Mouse (Mus musculus): ENCODE data around the gene Atp13a3. TPM values are rescaled to one million over a fixed set of nuclear protein-coding genes. Genes with fewer than 3 reads are reported as not detected.
A peak's percentile ranks its signal among the peaks of the same experiment; 100 is the strongest.

Gene Atp13a3
- polyA plus RNA-seq, 1 experiment from 2014 or later = 22.0 TPM

GRCm38 (mm10) chr16:30443411-30443810 is 37.6 kb upstream of the Atp13a3 start:
- no peaks in the 10 kb centered on the region for H3K9me3 ChIP-seq (ENCODE audit: control insufficient read depth)
- ATAC-seq = 0 out of 2 replicates have a peak, but pooled peaks have one; percentile 11
- no peak overlapping the region for H3K4me2 ChIP-seq (replicated peaks; ENCODE audit: low read depth)
- TF ChIP-seq CTCF (IDR thresholded peaks at IDR 0.05; ENCODE audit: low read depth) = no peak
- H3K27me3 ChIP-seq (replicated peaks; ENCODE audit: control insufficient read depth, insufficient read depth, low read length) = no peaks in the 10 kb centered on the region
- WGBS = 49% methylated on average over 8 of the region's 8 CpGs
- no peak overlapping the region for H3K27ac ChIP-seq (ENCODE audit: low read depth, low read length)
- H3K4me3 ChIP-seq (ENCODE audit: low read depth, low read length) = no peak overlapping the region
- H3K36me3 ChIP-seq (ENCODE audit: control insufficient read depth, insufficient read depth) = no peaks in the 10 kb centered on the region
- H3K9ac ChIP-seq (ENCODE audit: low read depth, low read length) = no peak overlapping the region
- no peaks in the 10 kb centered on the region for H3K4me1 ChIP-seq (replicated peaks; ENCODE audit: control insufficient read depth, insufficient read depth, low read length)

- Histone ChIP-seq H3K4me3 (ENCODE audit: low read depth, low read length) (no peak overlapping the region), H3K9me3 (ENCODE audit: control insufficient read depth) (no peaks in the 10 kb centered on the region), H3K9ac (ENCODE audit: low read depth, low read length) (no peak overlapping the region), H3K4me2 (replicated peaks; ENCODE audit: low read depth) (no peak overlapping the region), H3K36me3 (ENCODE audit: control insufficient read depth, insufficient read depth) (no peaks in the 10 kb centered on the region), H3K4me1 (replicated peaks; ENCODE audit: control insufficient read depth, insufficient read depth, low read length) (no peaks in the 10 kb centered on the region), H3K27ac (ENCODE audit: low read depth, low read length) (no peak overlapping the region), H3K27me3 (replicated peaks; ENCODE audit: control insufficient read depth, insufficient read depth, low read length) (no peaks in the 10 kb centered on the region)
- no peak for ATAC-seq
- no peak for TF ChIP-seq CTCF (IDR thresholded peaks at IDR 0.05; ENCODE audit: low read depth)
- 72% methylated on average over 2 of the region's 2 CpGs for WGBS
These were observed 36.7 kb upstream of the Atp13a3 start for GRCm38 (mm10) chr16:30442451-30442850.

GRCm38 (mm10) chr16:30441409-30441808 is 35.6 kb upstream of the Atp13a3 start:
- Histone ChIP-seq H3K4me2 (replicated peaks; ENCODE audit: low read depth) (no peak overlapping the region), H3K27me3 (replicated peaks; ENCODE audit: control insufficient read depth, insufficient read depth, low read length) (no peaks in the 10 kb centered on the region), H3K4me3 (ENCODE audit: low read depth, low read length) (no peak overlapping the region), H3K27ac (ENCODE audit: low read depth, low read length) (no peak overlapping the region; the same call in 1 of the 2 replicates), H3K4me1 (replicated peaks; ENCODE audit: control insufficient read depth, insufficient read depth, low read length) (no peaks in the 10 kb centered on the region), H3K36me3 (ENCODE audit: control insufficient read depth, insufficient read depth) (no peaks in the 10 kb centered on the region), H3K9me3 (ENCODE audit: control insufficient read depth) (no peaks in the 10 kb centered on the region), H3K9ac (ENCODE audit: low read depth, low read length) (no peak overlapping the region)
- 43% methylated on average over 4 of the region's 4 CpGs for WGBS
- no peak for TF ChIP-seq CTCF (IDR thresholded peaks at IDR 0.05; ENCODE audit: low read depth)
- peak; percentile 78 for ATAC-seq

- Histone ChIP-seq H3K4me3 (ENCODE audit: low read depth, low read length) (no peak overlapping the region), H3K9ac (ENCODE audit: low read depth, low read length) (no peak overlapping the region), H3K36me3 (ENCODE audit: control insufficient read depth, insufficient read depth) (no peaks in the 10 kb centered on the region), H3K27me3 (replicated peaks; ENCODE audit: control insufficient read depth, insufficient read depth, low read length) (no peaks in the 10 kb centered on the region), H3K27ac (ENCODE audit: low read depth, low read length) (no peak overlapping the region), H3K9me3 (ENCODE audit: control insufficient read depth) (no peaks in the 10 kb centered on the region), H3K4me1 (replicated peaks; ENCODE audit: control insufficient read depth, insufficient read depth, low read length) (no peaks in the 10 kb centered on the region), H3K4me2 (replicated peaks; ENCODE audit: low read depth) (no peak overlapping the region)
- TF ChIP-seq CTCF (IDR thresholded peaks at IDR 0.05; ENCODE audit: low read depth) = no peak
- ATAC-seq = no peak
- WGBS = 79% methylated on average over 5 of the region's 5 CpGs
These were observed 34.1 kb upstream of the Atp13a3 start for GRCm38 (mm10) chr16:30439841-30440240.

GRCm38 (mm10) chr16:30439411-30439810 is 33.6 kb upstream of the Atp13a3 start:
- Histone ChIP-seq H3K4me1 (replicated peaks; ENCODE audit: control insufficient read depth, insufficient read depth, low read length) (no peaks in the 10 kb centered on the region), H3K27ac (ENCODE audit: low read depth, low read length) (no peak overlapping the region), H3K27me3 (replicated peaks; ENCODE audit: control insufficient read depth, insufficient read depth, low read length) (no peaks in the 10 kb centered on the region), H3K4me2 (replicated peaks; ENCODE audit: low read depth) (no peak overlapping the region), H3K9ac (ENCODE audit: low read depth, low read length) (no peak overlapping the region), H3K36me3 (ENCODE audit: control insufficient read depth, insufficient read depth) (no peaks in the 10 kb centered on the region), H3K4me3 (ENCODE audit: low read depth, low read length) (no peak overlapping the region), H3K9me3 (ENCODE audit: control insufficient read depth) (no peaks in the 10 kb centered on the region)
- no peak for ATAC-seq
- TF ChIP-seq CTCF (IDR thresholded peaks at IDR 0.05; ENCODE audit: low read depth) = no peak
- 67% methylated on average over 6 of the region's 6 CpGs for WGBS

DNA sequence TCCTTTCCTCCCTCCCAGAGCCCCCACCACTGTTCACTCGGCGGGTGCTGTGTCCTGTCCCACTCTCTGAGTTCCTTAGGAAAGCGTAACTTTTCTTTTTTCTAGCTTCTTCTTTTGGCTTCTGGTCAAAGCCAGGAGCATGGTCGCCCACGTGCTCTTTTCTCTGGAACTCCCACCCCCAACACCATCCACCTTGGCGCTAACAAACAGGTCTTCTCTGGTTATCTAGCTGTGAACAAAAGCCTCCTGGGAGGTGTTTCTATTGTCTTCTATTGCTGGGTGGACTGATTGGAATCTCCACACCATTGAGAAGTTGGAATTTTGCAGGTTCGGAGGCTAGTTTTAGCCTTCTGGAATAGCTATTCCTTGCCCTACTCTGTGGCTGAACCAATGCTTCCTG is 30.5 kb upstream of the Atp13a3 start:
- Histone ChIP-seq H3K4me3 (ENCODE audit: low read depth, low read length) (no peak overlapping the region), H3K27me3 (replicated peaks; ENCODE audit: control insufficient read depth, insufficient read depth, low read length) (no peaks in the 10 kb centered on the region), H3K4me1 (replicated peaks; ENCODE audit: control insufficient read depth, insufficient read depth, low read length) (no peaks in the 10 kb centered on the region), H3K27ac (ENCODE audit: low read depth, low read length) (no peak overlapping the region), H3K9ac (ENCODE audit: low read depth, low read length) (no peak overlapping the region), H3K4me2 (replicated peaks; ENCODE audit: low read depth) (no peak overlapping the region), H3K36me3 (ENCODE audit: control insufficient read depth, insufficient read depth) (no peaks in the 10 kb centered on the region), H3K9me3 (ENCODE audit: control insufficient read depth) (no peaks in the 10 kb centered on the region)
- WGBS = 93% methylated on average over 7 of the region's 7 CpGs
- ATAC-seq = no peak
- no peak for TF ChIP-seq CTCF (IDR thresholded peaks at IDR 0.05; ENCODE audit: low read depth)

GRCm38 (mm10) chr16:30435393-30435792 is 29.6 kb upstream of the Atp13a3 start:
- WGBS = 22% methylated on average over 4 of the region's 4 CpGs
- Histone ChIP-seq H3K4me1 (replicated peaks; ENCODE audit: control insufficient read depth, insufficient read depth, low read length) (no peaks in the 10 kb centered on the region), H3K4me2 (replicated peaks; ENCODE audit: low read depth) (no peak overlapping the region), H3K27me3 (replicated peaks; ENCODE audit: control insufficient read depth, insufficient read depth, low read length) (no peaks in the 10 kb centered on the region), H3K9me3 (ENCODE audit: control insufficient read depth) (no peaks in the 10 kb centered on the region), H3K9ac (ENCODE audit: low read depth, low read length) (no peak overlapping the region), H3K27ac (ENCODE audit: low read depth, low read length) (no peak overlapping the region), H3K4me3 (ENCODE audit: low read depth, low read length) (no peak overlapping the region), H3K36me3 (ENCODE audit: control insufficient read depth, insufficient read depth) (no peaks in the 10 kb centered on the region)
- TF ChIP-seq CTCF (IDR thresholded peaks at IDR 0.05; ENCODE audit: low read depth) = no peak
- no peak for ATAC-seq
